Mouse (Mus musculus): ENCODE measurements around the gene Uba2.

Uba2 gene

DNA sequence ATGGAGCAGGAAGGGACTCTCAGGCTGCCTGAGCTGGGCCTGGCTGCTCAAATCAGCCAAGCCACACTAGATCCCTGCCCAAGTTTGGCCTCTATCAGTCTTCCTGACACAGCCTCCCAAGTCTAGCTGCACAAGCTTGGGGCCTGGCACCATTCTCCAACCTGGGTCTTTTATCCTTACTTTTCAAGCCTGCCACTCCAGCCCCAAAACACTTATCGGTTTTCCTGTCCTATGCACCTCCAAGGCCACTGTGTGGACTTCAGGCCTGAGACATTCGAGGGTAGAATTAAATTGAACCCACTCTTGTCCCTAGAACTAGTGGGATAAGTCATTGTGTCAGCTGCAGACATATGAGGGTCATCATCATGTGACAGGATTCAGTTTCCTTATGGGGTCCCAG is 69.4 kb downstream of the Uba2 start:
- DNase-seq (ENCODE audit: extremely low read depth, insufficient read length, low spot score), result no peak

DNA sequence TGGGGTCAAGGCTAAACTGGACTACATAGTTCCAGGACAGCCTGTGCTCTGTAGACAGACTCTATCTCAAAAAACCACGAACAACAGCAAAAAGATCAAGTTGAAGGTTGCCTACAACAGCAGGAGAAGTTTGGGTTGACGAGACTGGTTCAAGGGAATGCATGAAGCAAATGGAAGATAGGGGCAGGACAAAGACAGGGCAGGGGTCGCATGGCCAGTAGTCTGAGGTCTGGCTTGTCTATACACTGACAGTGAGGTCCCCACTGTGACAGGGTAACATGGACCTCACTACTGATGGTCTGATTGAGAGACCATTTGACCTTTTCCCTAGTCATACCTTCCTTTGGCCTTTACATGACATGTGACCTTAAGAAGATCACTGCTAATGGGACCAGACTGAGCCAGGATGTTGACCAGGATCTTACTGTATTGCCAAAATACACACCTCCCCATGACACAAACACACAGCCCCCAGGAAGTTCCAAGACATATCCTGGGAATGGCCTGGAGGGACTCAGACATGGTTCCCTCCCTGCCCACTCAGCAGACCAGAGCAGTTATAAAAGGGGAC is 74.4 kb downstream of the Uba2 start, which contains the start of gene Scgb1b30:
Scgb1b30 (plus strand) TSS at position 521 of the 571 bp plus-strand sequence.
- no peak for DNase-seq (ENCODE audit: extremely low read depth, insufficient read length, low spot score)

All from 3134 (cell line).